Mouse (Mus musculus): ENCODE results near the gene Lrsam1. TPM values are rescaled to one million over a fixed set of nuclear protein-coding genes. Genes with fewer than 3 reads are reported as not detected.

Gene Lrsam1
- polyA plus RNA-seq, 1 experiment: 8.3 TPM

DNA sequence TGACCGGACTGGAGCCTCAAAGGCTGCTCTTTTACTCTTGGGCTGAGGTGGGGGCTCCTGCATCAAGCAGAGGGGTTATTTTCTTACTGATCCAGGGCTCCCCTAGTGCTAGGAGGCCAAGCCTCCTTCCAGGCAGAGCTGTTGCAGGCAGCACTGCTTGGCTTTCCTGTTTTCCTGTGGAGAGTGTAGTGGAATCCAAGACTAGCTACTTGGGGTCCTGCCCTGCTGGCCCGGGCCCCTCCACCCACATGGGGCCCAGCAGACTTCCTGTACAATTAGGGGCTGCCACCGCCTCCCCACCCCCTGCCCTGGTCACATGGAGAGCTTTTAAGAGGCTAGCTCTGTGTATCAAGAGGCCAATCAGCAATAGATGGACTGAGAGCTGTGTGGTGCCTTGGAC lies 72.9 kb downstream of the Lrsam1 start:
- Histone ChIP-seq H3K27ac (ENCODE audit: insufficient read depth, low read length) (no peak overlapping the region), H3K36me3 (ENCODE audit: control insufficient read depth, insufficient read depth, low read length) (no peaks in the 10 kb centered on the region), H3K4me1 (ENCODE audit: control insufficient read depth, insufficient read depth, insufficient read length) (peaks cover under 1% of the 10 kb centered on the region; the same call in 1 of the 2 replicates), H3K4me3 (ENCODE audit: extremely low read depth, insufficient read depth, insufficient read length) (no peak overlapping the region), H3K27me3 (ENCODE audit: control insufficient read depth, insufficient read depth, low read length) (no peaks in the 10 kb centered on the region)
- DNase-seq (ENCODE audit: low read depth in 1 of 2, low spot score in 2 of 2): no peak
- whole genome bisulfite sequencing: 57% methylated on average over 3 of the region's 3 CpGs
- TF ChIP-seq POLR2A (IDR thresholded peaks at IDR 0.05; ENCODE audit: low read depth, low read length) (no peak), CTCF (IDR thresholded peaks at IDR 0.05; ENCODE audit: extremely low read depth, insufficient read depth, insufficient read length, insufficient replicate concordance) (no peak)

DNA sequence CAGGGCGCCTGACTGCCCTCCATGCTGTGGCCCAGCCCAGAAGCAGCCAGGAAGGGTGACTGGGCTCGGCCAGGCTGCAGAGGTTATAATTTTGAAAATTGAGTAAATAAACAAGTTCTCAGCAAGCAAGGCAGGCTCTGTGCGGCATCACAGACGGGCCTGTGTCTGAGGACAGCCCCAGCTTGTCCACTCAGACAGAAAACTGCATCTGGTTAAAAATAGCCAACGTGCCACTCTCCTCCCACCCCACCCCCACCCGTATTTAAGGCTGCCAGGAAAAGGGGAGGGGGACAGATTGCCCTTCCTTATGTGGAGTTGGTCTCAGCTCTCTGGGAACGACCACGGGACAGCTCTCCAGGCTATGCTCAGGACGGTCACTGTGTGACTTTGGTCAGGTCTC lies 73.4 kb downstream of the Lrsam1 start:
- WGBS: 64% methylated on average over 9 of the region's 9 CpGs
- DNase-seq (ENCODE audit: low read depth in 1 of 2, low spot score in 2 of 2): no peak
- no peaks in the 10 kb centered on the region for H3K27me3 ChIP-seq (ENCODE audit: control insufficient read depth, insufficient read depth, low read length)
- H3K36me3 ChIP-seq (ENCODE audit: control insufficient read depth, insufficient read depth, low read length): no peaks in the 10 kb centered on the region
- H3K27ac ChIP-seq (ENCODE audit: insufficient read depth, low read length): no peak overlapping the region
- TF ChIP-seq CTCF (IDR thresholded peaks at IDR 0.05; ENCODE audit: extremely low read depth, insufficient read depth, insufficient read length, insufficient replicate concordance) (no peak), POLR2A (IDR thresholded peaks at IDR 0.05; ENCODE audit: low read depth, low read length) (no peak)
- no peaks in the 10 kb centered on the region; the same call in 1 of the 2 replicates for H3K4me1 ChIP-seq (ENCODE audit: control insufficient read depth, insufficient read depth, insufficient read length)
- no peak overlapping the region for H3K4me3 ChIP-seq (ENCODE audit: extremely low read depth, insufficient read depth, insufficient read length)

DNA sequence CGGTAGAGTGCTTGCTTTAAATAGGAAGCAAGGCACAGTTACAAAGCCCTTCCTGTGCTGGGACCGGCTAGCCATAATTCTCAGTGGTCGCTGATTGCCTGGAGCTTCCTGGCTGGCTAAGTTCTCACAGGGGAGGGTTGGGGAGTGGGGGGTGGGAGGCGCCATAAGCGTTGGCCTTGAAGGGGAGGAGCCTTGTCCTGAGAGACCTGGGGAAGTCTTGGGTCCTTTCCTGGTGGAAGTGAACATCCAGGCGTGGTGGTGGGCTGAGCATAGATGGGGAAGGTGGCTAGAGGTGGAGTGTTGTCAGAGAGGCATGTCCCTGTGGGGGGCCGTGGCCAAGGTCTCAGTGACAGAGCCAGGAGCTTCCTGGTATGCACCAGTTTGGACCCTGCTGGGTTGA lies 76.7 kb downstream of the Lrsam1 start:
- 17% methylated on average over 7 of the region's 7 CpGs for WGBS
- Histone ChIP-seq H3K27me3 (ENCODE audit: control insufficient read depth, insufficient read depth, low read length) (no peaks in the 10 kb centered on the region), H3K4me3 (ENCODE audit: extremely low read depth, insufficient read depth, insufficient read length) (no peak overlapping the region), H3K27ac (ENCODE audit: insufficient read depth, low read length) (no peak overlapping the region), H3K4me1 (ENCODE audit: control insufficient read depth, insufficient read depth, insufficient read length) (peaks cover 13% of the 10 kb centered on the region; the same call in 1 of the 2 replicates), H3K36me3 (ENCODE audit: control insufficient read depth, insufficient read depth, low read length) (no peaks in the 10 kb centered on the region)
- no peak for TF ChIP-seq POLR2A (IDR thresholded peaks at IDR 0.05; ENCODE audit: low read depth, low read length)
- TF ChIP-seq CTCF (IDR thresholded peaks at IDR 0.05; ENCODE audit: extremely low read depth, insufficient read depth, insufficient read length, insufficient replicate concordance): no peak
- DNase-seq (ENCODE audit: low read depth in 1 of 2, low spot score in 2 of 2): no peak

DNA sequence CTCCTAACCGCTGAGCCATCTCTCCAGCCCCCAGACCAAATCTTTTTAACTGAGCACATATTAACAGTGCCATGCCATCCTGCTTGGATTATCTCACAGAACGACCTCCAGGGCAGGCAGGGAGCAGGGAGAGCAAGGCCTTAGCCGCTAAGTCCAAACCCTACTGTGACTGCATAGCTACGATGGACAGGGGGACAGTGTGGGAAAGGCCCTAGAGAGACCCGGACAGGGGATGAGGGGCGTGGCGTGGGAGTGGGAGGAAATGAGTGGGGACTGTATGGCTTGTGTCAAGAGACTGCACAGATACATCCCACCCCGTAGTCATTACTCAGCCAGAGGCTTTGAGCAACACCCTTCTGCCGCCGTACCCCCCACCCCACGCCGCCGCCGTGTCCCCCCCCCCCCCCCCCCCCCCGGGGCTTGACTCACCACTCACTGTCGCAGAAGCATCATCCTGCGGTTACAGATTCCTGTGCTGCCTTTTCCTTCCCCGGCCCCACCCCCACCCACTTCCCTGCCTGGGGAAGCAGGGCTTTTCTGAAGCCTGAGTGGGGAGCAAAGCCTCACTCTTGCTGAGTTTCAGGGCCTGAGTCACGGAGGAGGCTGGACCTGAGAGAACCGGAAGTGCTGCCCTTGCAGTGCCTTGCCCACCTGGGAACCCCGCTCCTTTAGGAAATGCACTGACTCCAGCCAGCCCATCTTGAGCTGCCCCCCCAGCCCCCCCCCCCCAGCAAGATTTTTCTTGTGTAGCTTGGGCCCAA lies 79.0 kb downstream of the Lrsam1 start:
- 11% methylated on average over 11 of the region's 21 CpGs for WGBS
- Histone ChIP-seq H3K36me3 (ENCODE audit: control insufficient read depth, insufficient read depth, low read length) (no peaks in the 10 kb centered on the region), H3K4me1 (ENCODE audit: control insufficient read depth, insufficient read depth, insufficient read length) (peaks cover 13% of the 10 kb centered on the region; the same call in 1 of the 2 replicates), H3K27ac (ENCODE audit: insufficient read depth, low read length) (peak overlapping the region; percentile 54), H3K27me3 (ENCODE audit: control insufficient read depth, insufficient read depth, low read length) (no peaks in the 10 kb centered on the region), H3K4me3 (ENCODE audit: extremely low read depth, insufficient read depth, insufficient read length) (peak overlapping the region; percentile 34; the same call in 1 of the 2 replicates)
- no peak for DNase-seq (ENCODE audit: low read depth in 1 of 2, low spot score in 2 of 2)
- TF ChIP-seq CTCF (IDR thresholded peaks at IDR 0.05; ENCODE audit: extremely low read depth, insufficient read depth, insufficient read length, insufficient replicate concordance) (no peak), POLR2A (IDR thresholded peaks at IDR 0.05; ENCODE audit: low read depth, low read length) (no peak)

DNA sequence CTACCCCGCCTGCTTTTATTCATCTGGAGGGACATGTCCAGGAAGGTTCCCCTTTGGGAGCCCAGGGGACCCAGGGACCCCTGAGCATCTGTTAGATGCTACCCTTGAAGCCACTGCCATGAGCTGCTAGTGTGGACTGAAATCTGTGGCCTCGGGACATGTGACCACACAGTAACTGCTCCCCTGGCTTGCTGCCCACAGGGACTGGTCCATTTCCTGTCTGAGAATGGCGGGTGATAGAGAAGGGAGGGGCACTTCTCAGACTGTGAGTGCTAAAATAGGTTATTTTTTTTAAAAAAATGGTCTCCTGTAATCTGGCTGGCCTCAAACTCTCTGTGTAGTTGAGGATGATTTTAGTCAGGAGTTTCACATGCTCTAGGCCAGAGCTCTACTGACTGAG lies 79.7 kb downstream of the Lrsam1 start:
- Histone ChIP-seq H3K36me3 (ENCODE audit: control insufficient read depth, insufficient read depth, low read length) (no peaks in the 10 kb centered on the region), H3K4me1 (ENCODE audit: control insufficient read depth, insufficient read depth, insufficient read length) (peaks cover 14% of the 10 kb centered on the region; the same call in 1 of the 2 replicates), H3K4me3 (ENCODE audit: extremely low read depth, insufficient read depth, insufficient read length) (no peak overlapping the region), H3K27me3 (ENCODE audit: control insufficient read depth, insufficient read depth, low read length) (no peaks in the 10 kb centered on the region), H3K27ac (ENCODE audit: insufficient read depth, low read length) (no peak overlapping the region; the same call in 1 of the 2 replicates)
- no peak for TF ChIP-seq CTCF (IDR thresholded peaks at IDR 0.05; ENCODE audit: extremely low read depth, insufficient read depth, insufficient read length, insufficient replicate concordance)
- TF ChIP-seq POLR2A (IDR thresholded peaks at IDR 0.05; ENCODE audit: low read depth, low read length): no peak
- 5% methylated on average over 3 of the region's 3 CpGs for WGBS
- peak in 1 of 2 experiments; percentile 43 for DNase-seq (ENCODE audit: low read depth in 1 of 2, low spot score in 2 of 2)

DNA sequence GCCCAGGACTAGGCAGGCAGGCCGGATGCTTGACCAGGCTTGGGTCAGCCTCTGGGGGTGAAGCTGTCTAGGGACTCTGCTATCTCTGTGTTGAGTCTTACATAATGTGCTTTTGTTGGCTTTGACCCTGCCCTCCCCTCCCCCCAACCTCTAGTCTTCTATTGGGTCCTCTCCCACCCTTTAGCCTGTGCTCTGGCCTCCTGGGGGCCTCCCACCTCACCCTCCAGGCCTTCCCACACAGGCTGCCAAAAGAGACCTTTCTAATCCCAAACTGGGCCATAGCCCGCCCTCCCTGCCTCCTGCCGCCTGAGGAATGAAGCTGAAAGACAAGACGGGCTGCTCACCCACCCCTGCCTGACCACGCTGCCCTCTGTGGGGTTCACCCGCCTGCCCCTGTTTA lies 80.4 kb downstream of the Lrsam1 start:
- DNase-seq (ENCODE audit: low read depth in 1 of 2, low spot score in 2 of 2): no peak
- H3K27me3 ChIP-seq (ENCODE audit: control insufficient read depth, insufficient read depth, low read length): peaks cover 4% of the 10 kb centered on the region; the same call in 1 of the 2 replicates
- WGBS: 71% methylated on average over 6 of the region's 6 CpGs
- H3K4me1 ChIP-seq (ENCODE audit: control insufficient read depth, insufficient read depth, insufficient read length): peaks cover 20% of the 10 kb centered on the region
- H3K27ac ChIP-seq (ENCODE audit: insufficient read depth, low read length): peak overlapping the region; percentile 13; the same call in 1 of the 2 replicates
- H3K4me3 ChIP-seq (ENCODE audit: extremely low read depth, insufficient read depth, insufficient read length): no peak overlapping the region
- no peak for TF ChIP-seq POLR2A (IDR thresholded peaks at IDR 0.05; ENCODE audit: low read depth, low read length)
- TF ChIP-seq CTCF (IDR thresholded peaks at IDR 0.05; ENCODE audit: extremely low read depth, insufficient read depth, insufficient read length, insufficient replicate concordance): no peak
- H3K36me3 ChIP-seq (ENCODE audit: control insufficient read depth, insufficient read depth, low read length): no peaks in the 10 kb centered on the region

DNA sequence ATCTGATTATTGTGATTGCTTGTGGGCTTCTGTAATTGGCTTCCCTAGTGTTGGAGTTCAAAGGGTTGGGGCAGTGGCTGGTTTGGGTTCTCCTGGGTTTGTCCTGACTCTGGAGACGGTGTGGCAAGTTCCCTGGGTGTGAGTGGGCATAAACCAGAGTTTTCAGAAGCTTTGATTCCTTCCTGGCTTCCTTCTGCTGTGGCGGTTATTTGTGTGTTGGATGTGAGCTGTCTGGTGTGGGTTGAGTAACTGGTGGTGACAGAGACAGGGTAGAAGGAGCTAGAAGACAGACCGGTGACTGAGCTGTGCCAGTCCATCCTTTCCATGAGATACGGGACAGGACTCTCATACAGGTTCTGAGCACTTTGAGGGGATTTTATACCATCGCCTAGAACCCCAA lies 81.8 kb downstream of the Lrsam1 start:
- Histone ChIP-seq H3K4me3 (ENCODE audit: extremely low read depth, insufficient read depth, insufficient read length) (no peak overlapping the region), H3K27ac (ENCODE audit: insufficient read depth, low read length) (no peak overlapping the region), H3K4me1 (ENCODE audit: control insufficient read depth, insufficient read depth, insufficient read length) (peaks cover 25% of the 10 kb centered on the region), H3K36me3 (ENCODE audit: control insufficient read depth, insufficient read depth, low read length) (no peaks in the 10 kb centered on the region), H3K27me3 (ENCODE audit: control insufficient read depth, insufficient read depth, low read length) (peaks cover 4% of the 10 kb centered on the region; the same call in 1 of the 2 replicates)
- no peak for TF ChIP-seq POLR2A (IDR thresholded peaks at IDR 0.05; ENCODE audit: low read depth, low read length)
- no peak for TF ChIP-seq CTCF (IDR thresholded peaks at IDR 0.05; ENCODE audit: extremely low read depth, insufficient read depth, insufficient read length, insufficient replicate concordance)
- DNase-seq (ENCODE audit: low read depth in 1 of 2, low spot score in 2 of 2): no peak
- WGBS: 73% methylated on average over 5 of the region's 5 CpGs
